Mouse (Mus musculus) forebrain, embryonic 10.5 days (tissue): Measurements from ENCODE around the gene Rpl4. TPM values are rescaled to one million over a fixed set of nuclear protein-coding genes. Genes with fewer than 3 reads are reported as not detected.
"Not testable (repeated sequence)": the region's sequence is repeated elsewhere in the genome, so short reads cannot be mapped to it uniquely, and the experiment has no call there.

Experiments
- DNase-seq: peaks from one replicate; pipeline ENCODE4 v3.0.0-alpha.2; 2017; ENCODE audit warnings: low spot score; ENCODE audit errors: extremely low spot score
- H3K27ac ChIP-seq: fragments of 300-500 bp; sonication (generic); 2 replicates; pipeline ENCODE4 v1.5.1; 2016; ENCODE audit warnings: mild to moderate bottlenecking
- H3K27me3 ChIP-seq: fragments of 300-500 bp; sonication (generic); 2 replicates; pipeline ENCODE4 v1.6.1; 2016; ENCODE audit warnings: mild to moderate bottlenecking; ENCODE audit not compliant: poor library complexity, severe bottlenecking
- H3K36me3 ChIP-seq: fragments of 300-500 bp; sonication (generic); replicated peaks from 2 replicates; pipeline ENCODE4 v1.6.1; 2016; ENCODE audit warnings: mild to moderate bottlenecking, moderate library complexity
- H3K4me1 ChIP-seq: fragments of 300-500 bp; sonication (generic); 2 replicates; pipeline ENCODE4 v1.6.1; 2016
- H3K4me3 ChIP-seq: fragments of 300-500 bp; sonication (generic); 2 replicates; pipeline ENCODE4 v1.5.1; 2016; ENCODE audit warnings: mild to moderate bottlenecking, moderate library complexity
- H3K9me3 ChIP-seq: fragments of 300-500 bp; sonication (generic); 2 replicates; pipeline ENCODE4 v1.6.1; 2016; ENCODE audit warnings: mild to moderate bottlenecking, moderate library complexity
- WGBS: fragments of 180-500 bp; shearing (Covaris S2); methylation state at CpG from one replicate; pipeline ENCODE4 v1.1.7; 2016; 5-methylcytosine and 5-hydroxymethylcytosine counted together
- polyA plus RNA-seq: library from polyadenylated mRNA; unstranded; fragments of >200 nt; fragmentation: Nextera tagmentation; extraction: Ambion mirVana; gene quantifications from 2 replicates; pipeline ENCODE4 v1.2.1, GENCODE M21; 2016

The Rpl4 gene
- polyA plus RNA-seq, 1 experiment from 2014 or later, result 1,283 TPM

- peaks cover 46% of the 10 kb centered on the region for H3K4me1 ChIP-seq
- no peak overlapping the region for H3K27ac ChIP-seq
- DNase-seq, result no peak
- peak overlapping the region; percentile 86 for H3K4me3 ChIP-seq
- peaks cover 49% of the 10 kb centered on the region for H3K36me3 ChIP-seq
- no peaks in the 10 kb centered on the region for H3K27me3 ChIP-seq
- WGBS, result 80% methylated on average over 8 of the region's 8 CpGs
- H3K9me3 ChIP-seq, result no peaks in the 10 kb centered on the region
Observed at GRCm38 (mm10) chr9:64174766-64175165, 1.6 kb downstream of the Rpl4 start.

GRCm38 (mm10) chr9:64175378-64175777 is 2.2 kb downstream of the Rpl4 start:
- WGBS, result 90% methylated on average over 11 of the region's 11 CpGs
- Histone ChIP-seq H3K4me1 (peaks cover 51% of the 10 kb centered on the region), H3K9me3 (no peaks in the 10 kb centered on the region), H3K27ac (no peak overlapping the region), H3K36me3 (peaks cover 55% of the 10 kb centered on the region), H3K27me3 (no peaks in the 10 kb centered on the region), H3K4me3 (peak overlapping the region; percentile 86; the same call in 1 of the 2 replicates)
- no peak for DNase-seq

- peaks cover 85% of the 10 kb centered on the region for H3K36me3 ChIP-seq
- H3K4me3 ChIP-seq, result peak overlapping the region; percentile 75
- peak overlapping the region; percentile 85 for H3K27ac ChIP-seq
- peaks cover 36% of the 10 kb centered on the region for H3K4me1 ChIP-seq
- DNase-seq, result no peak
- WGBS, result 46% methylated on average over 3 of the region's 3 CpGs
- H3K27me3 ChIP-seq, result no peaks in the 10 kb centered on the region
- no peaks in the 10 kb centered on the region for H3K9me3 ChIP-seq
Observed at GRCm38 (mm10) chr9:64178610-64178973, 5.4 kb downstream of the Rpl4 start.

DNA sequence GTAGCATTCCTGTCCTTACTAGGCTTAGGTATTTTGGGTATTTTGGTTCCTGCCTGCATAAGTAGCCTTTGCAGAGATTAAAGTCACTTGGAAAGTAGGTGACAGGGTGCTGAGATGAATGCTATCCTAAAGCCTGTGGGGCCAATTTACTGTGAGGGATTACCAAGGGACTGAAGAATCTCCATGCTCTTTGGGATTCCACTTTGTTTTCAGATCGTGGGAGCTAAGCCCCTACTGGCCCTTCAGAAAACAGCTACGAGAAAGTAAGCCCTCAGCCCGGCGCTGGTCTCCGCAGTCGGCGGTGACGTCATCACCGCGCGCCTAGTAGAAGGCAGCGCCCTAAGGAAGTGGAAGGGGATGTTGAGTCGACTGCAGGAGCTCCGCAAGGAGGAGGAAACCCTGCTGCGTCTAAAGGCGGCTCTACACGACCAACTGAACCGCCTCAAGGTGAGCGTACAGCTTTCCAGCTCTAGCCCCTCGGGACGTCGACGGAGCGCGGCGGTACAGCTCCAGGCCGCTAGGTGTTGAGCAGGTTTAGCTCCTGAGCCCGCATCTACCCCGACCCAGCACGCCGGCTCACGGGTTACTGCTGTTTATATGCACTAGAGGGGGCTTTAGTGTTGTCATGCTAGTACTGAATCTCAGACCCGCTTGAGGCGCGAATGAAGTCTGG is 5.9 kb downstream of the Rpl4 start, which contains the start of gene Snapc5:
TSS of gene Snapc5 (plus strand) at position 301 of the 673 bp plus-strand sequence.
- Histone ChIP-seq H3K4me3 (peak within 1 kb of the TSS; percentile 75), H3K4me1 (peaks cover 35% of the 10 kb centered on the region), H3K36me3 (peaks cover 88% of the 10 kb centered on the region), H3K27me3 (no peaks in the 10 kb centered on the region), H3K9me3 (no peaks in the 10 kb centered on the region), H3K27ac (peak within 1 kb of the TSS; percentile 85)
- WGBS, result under 1% methylated on average over 35 of the region's 35 CpGs
- DNase-seq, result peak; percentile 91

DNA sequence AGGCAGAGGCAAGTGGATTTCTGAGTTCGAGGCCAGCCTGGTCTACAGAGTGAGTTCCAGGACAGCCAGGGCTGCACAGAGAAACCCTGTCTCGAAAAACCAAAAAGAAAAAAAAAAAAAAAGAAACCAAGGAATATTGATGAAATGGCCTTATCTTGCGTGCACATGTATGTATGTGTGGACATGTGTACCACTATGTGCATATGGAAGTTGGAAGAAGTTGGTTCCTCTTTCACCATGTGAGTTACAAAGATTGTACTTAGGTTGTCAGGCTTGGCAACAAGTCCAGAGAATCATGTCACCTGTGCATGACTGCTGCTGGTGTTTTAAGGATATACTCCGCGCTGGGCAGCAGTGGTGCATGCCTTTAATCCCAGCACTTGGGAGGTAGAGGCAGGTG is 10.1 kb downstream of the Rpl4 start:
- 90% methylated on average over 5 of the region's 5 CpGs for WGBS
- H3K27ac ChIP-seq, DNase-seq, H3K9me3 ChIP-seq, H3K4me3 ChIP-seq, H3K27me3 ChIP-seq: not testable (repeated sequence)
- Histone ChIP-seq H3K36me3 (peaks cover 90% of the 10 kb centered on the region), H3K4me1 (peaks cover 13% of the 10 kb centered on the region)

GRCm38 (mm10) chr9:64184166-64184840 is 11.1 kb downstream of the Rpl4 start:
- Histone ChIP-seq H3K9me3 (no peaks in the 10 kb centered on the region), H3K27ac (no peak overlapping the region), H3K36me3 (peaks cover 91% of the 10 kb centered on the region), H3K4me3 (no peak overlapping the region), H3K27me3 (no peaks in the 10 kb centered on the region), H3K4me1 (peaks cover 8% of the 10 kb centered on the region)
- no peak for DNase-seq
- 95% methylated on average over 5 of the region's 5 CpGs for WGBS

GRCm38 (mm10) chr9:64193879-64194278 is 20.7 kb downstream of the Rpl4 start:
- Histone ChIP-seq H3K4me3 (no peak overlapping the region), H3K27ac (no peak overlapping the region), H3K27me3 (no peaks in the 10 kb centered on the region), H3K36me3 (peaks cover 84% of the 10 kb centered on the region), H3K4me1 (no peaks in the 10 kb centered on the region), H3K9me3 (no peaks in the 10 kb centered on the region)
- 97% methylated on average over 1 of the region's 1 CpGs for WGBS
- no peak for DNase-seq

- Histone ChIP-seq H3K27me3 (no peaks in the 10 kb centered on the region), H3K4me3 (no peak overlapping the region), H3K27ac (no peak overlapping the region), H3K4me1 (no peaks in the 10 kb centered on the region), H3K36me3 (peaks cover 83% of the 10 kb centered on the region), H3K9me3 (no peaks in the 10 kb centered on the region)
- WGBS, result 87% methylated on average over 4 of the region's 4 CpGs
- DNase-seq, result no peak
Observed at GRCm38 (mm10) chr9:64195554-64195953, 22.4 kb downstream of the Rpl4 start.

GRCm38 (mm10) chr9:64197524-64197923 is 24.3 kb downstream of the Rpl4 start:
- Histone ChIP-seq H3K4me1 (no peaks in the 10 kb centered on the region), H3K36me3 (peaks cover 86% of the 10 kb centered on the region), H3K9me3 (no peaks in the 10 kb centered on the region), H3K27ac (no peak overlapping the region), H3K4me3 (no peak overlapping the region), H3K27me3 (no peaks in the 10 kb centered on the region)
- WGBS, result 94% methylated on average over 8 of the region's 8 CpGs
- DNase-seq, result no peak

- no peaks in the 10 kb centered on the region for H3K27me3 ChIP-seq
- H3K36me3 ChIP-seq, result peaks cover 86% of the 10 kb centered on the region
- no peak for DNase-seq
- H3K9me3 ChIP-seq, result no peaks in the 10 kb centered on the region
- no peaks in the 10 kb centered on the region for H3K4me1 ChIP-seq
- H3K4me3 ChIP-seq, result no peak overlapping the region
- 95% methylated on average over 5 of the region's 5 CpGs for WGBS
- no peak overlapping the region for H3K27ac ChIP-seq
Observed at GRCm38 (mm10) chr9:64198068-64198762, 25.0 kb downstream of the Rpl4 start.

DNA sequence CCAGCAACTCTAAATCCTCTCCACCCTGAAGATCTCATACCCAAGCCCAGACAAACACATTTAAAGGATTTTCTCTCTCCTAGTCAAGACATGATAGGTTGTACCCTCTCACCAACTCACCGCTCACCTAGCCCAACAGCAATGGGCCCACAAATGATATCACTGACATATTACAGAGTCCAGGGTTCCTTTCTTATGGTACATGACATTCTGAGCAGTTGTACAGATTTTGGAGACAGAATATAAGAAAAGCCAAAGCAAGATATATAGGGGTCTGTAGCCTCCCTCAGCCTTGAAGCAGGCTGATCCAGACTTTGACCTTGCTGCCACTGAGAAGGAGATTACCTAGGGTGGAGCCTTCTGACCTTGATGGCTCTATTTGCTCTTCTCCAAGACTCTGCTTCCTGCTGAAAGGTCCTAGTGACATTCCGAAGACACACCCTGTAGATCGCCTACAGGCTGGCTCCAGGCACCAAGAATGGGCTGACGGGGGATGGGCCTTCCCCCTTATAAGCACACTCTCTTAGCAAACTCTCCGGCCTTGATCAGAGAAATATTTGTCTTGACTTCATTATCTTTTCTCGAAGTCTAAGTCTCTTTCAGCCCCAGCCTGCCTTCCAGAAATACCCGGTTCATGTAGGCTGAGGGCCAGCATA is 25.7 kb downstream of the Rpl4 start:
- DNase-seq, result not testable (repeated sequence)
- 94% methylated on average over 7 of the region's 7 CpGs for WGBS

DNA sequence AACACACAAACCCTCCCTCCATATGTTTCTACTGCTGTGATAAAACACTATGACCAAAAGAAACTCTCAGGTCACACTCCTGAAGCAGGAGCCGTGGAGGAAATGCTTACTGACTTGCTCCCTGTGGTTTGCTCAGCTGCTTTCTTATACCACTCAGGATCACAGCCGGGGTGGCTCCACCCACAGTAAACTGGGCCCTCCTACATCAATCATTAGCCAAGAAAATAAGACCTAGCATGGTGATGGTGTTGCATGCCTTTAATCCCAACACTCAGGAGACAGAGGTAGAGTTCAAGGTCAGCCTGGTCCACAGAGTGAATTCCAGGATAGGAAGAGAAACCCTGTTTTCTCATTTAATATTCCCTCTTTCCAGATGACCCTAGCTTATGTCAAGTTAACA is 26.7 kb downstream of the Rpl4 start:
- H3K27ac ChIP-seq, result no peak overlapping the region
- DNase-seq, result no peak
- no peaks in the 10 kb centered on the region for H3K4me1 ChIP-seq
- 82% methylated on average over 2 of the region's 2 CpGs for WGBS
- H3K4me3 ChIP-seq, result no peak overlapping the region
- no peaks in the 10 kb centered on the region for H3K27me3 ChIP-seq
- H3K36me3 ChIP-seq, result peaks cover 88% of the 10 kb centered on the region
- H3K9me3 ChIP-seq, result no peaks in the 10 kb centered on the region

More for the DNA sequence above, 25.7 kb downstream of the Rpl4 start:
- H3K4me1 ChIP-seq, H3K9me3 ChIP-seq, H3K27ac ChIP-seq, H3K27me3 ChIP-seq, H3K4me3 ChIP-seq: not testable (repeated sequence)
- peaks cover 86% of the 10 kb centered on the region for H3K36me3 ChIP-seq
